In the genomic region with DNA sequence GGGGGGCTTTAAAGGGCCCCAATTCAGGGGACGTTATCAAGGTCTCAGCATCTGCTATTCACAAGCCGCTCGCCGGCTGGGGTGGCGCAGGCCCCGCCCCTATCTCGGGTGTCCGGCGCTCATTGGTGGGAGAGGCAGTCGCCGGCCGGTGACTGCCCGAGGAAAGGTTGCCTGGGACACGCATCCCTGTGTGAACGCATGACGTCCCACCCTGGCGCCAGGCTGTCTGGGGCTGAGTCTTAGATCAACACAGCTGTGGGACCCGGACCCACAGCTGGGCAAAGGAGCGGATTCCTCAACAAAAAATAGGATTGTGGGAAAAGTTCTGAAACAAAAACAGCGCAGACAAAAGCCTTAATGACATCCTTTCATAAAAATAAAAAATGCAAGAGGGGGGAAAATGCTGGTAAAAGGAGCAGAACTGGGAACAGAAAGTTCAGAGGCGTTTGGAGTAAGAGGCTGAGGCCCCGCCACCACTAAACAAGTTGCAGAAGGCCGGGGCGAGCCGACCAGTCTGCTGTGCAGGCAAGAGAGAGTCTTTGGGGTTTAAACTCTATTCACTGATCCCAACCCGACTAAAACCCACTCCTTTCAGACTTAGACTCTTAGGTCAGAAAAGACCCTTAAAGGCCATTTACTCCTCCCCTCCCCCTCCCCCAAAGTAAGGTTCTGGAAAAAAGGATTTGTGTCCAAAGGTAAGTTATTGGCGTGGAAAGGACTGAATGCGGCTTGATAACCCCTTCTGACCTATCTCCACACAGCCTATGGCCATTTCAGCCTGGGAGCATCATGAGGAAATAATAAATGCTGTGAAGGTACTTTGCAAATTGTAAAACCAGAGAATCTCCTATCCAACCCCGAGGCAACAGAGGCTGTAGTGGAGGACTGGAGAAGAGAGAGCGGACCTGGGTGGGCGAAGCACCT, we compare ENCODE assay signal across 8 mouse cellular contexts. TPM values are rescaled to one million over a fixed set of nuclear protein-coding genes. Genes with fewer than 3 reads are reported as not detected.
A peak's percentile ranks its signal among the peaks of the same experiment; 100 is the strongest.
DNase-seq lines count a peak whose midpoint lies in the region; ATAC-seq and TF ChIP-seq lines count a peak whose summit lies in the region.

No protein-coding gene starts in this region.

- no peaks in the 10 kb centered on the region for H3K36me3 ChIP-seq in forebrain, embryonic 16.5 days (ENCODE audit: control insufficient read depth, insufficient read depth)
- no peaks in the 10 kb centered on the region for H3K36me3 ChIP-seq in lung, postnatal 0 days (ENCODE audit: insufficient read depth, low read length)

- H3K4me3 ChIP-seq in brown adipose tissue, adult 24 weeks (ENCODE audit: insufficient read depth, low read depth, low read length), result peak overlapping the region; percentile 42
- H3K4me3 ChIP-seq in forebrain, embryonic 16.5 days (replicated peaks; ENCODE audit: low read length), result peak overlapping the region; percentile 32
- no peak overlapping the region for H3K4me3 ChIP-seq in lung, postnatal 0 days (ENCODE audit: low read depth, low read length)

- DNase-seq in ES-CJ7 (ENCODE audit: low read depth, low spot score), result peak; percentile 92
- peak; percentile 91 to 92 for DNase-seq in heart, postnatal 36 days
- peak; percentile 66 to 80 for DNase-seq in layer of hippocampus, adult 8-10 months (ENCODE audit: low spot score in 2 of 2)
- DNase-seq in lung, postnatal 0 days (ENCODE audit: low spot score), result peak; percentile 98
- peak; percentile 38 for DNase-seq in retina, adult 2 months (ENCODE audit: low read depth, low spot score)
- peak; percentile 87 to 94 for DNase-seq in urinary bladder, adult 18-20 months (ENCODE audit: low spot score in 2 of 2)

- H3K4me1 ChIP-seq in brown adipose tissue, adult 24 weeks (ENCODE audit: control insufficient read depth, insufficient read depth, insufficient read length, low read length), result peaks cover 29% of the 10 kb centered on the region
- peaks cover 47% of the 10 kb centered on the region for H3K4me1 ChIP-seq in forebrain, embryonic 16.5 days (replicated peaks; ENCODE audit: control insufficient read depth, insufficient read depth, low read length)
- peaks cover 38% of the 10 kb centered on the region for H3K4me1 ChIP-seq in lung, postnatal 0 days (ENCODE audit: insufficient read depth, low read depth, low read length)

- TF ChIP-seq EP300 in lung, postnatal 0 days (IDR thresholded peaks at IDR 0.05), result peak; percentile 89

- intact Hi-C loops in heart, postnatal 36 days (cut with DNase I), result loop anchor here (5.0 to 10.0 kb wide), 3 partner anchors 142 to 1344 kb away; a partner anchor contains a TSS

- peak overlapping the region; percentile 59 for H3K4me2 ChIP-seq in forebrain, embryonic 16.5 days (ENCODE audit: low read length)
- peak overlapping the region; percentile 44 for H3K4me2 ChIP-seq in lung, postnatal 0 days (replicated peaks; ENCODE audit: low read depth, low read length)

- peak overlapping the region; percentile 98 for H3K27ac ChIP-seq in brown adipose tissue, adult 24 weeks (replicated peaks; ENCODE audit: low read depth, low read length)
- peak overlapping the region; percentile 62 for H3K27ac ChIP-seq in forebrain, embryonic 16.5 days (ENCODE audit: low read length)
- H3K27ac ChIP-seq in lung, postnatal 0 days (ENCODE audit: low read length), result peak overlapping the region; percentile 97

- ATAC-seq in forebrain, embryonic 16.5 days, result peak; percentile 80
- ATAC-seq in lung, postnatal 0 days, result peak; percentile 83

- WGBS in forebrain, embryonic 16.5 days, result 8% methylated on average over 31 of the region's 31 CpGs
- WGBS in lung, postnatal 0 days, result 8% methylated on average over 31 of the region's 31 CpGs

- peaks cover 11% of the 10 kb centered on the region for H3K27me3 ChIP-seq in forebrain, embryonic 16.5 days (replicated peaks; ENCODE audit: control insufficient read depth, insufficient read depth, low read length)
- no peaks in the 10 kb centered on the region for H3K27me3 ChIP-seq in lung, postnatal 0 days (replicated peaks; ENCODE audit: insufficient read depth, low read length)

- no peak overlapping the region for H3K9ac ChIP-seq in forebrain, embryonic 16.5 days (replicated peaks; ENCODE audit: low read depth, low read length)
- H3K9ac ChIP-seq in lung, postnatal 0 days (replicated peaks; ENCODE audit: low read depth), result 0 out of 2 replicates have a peak overlapping the region, but pooled peaks have one; percentile 36

- peak; percentile 54 for TF ChIP-seq CTCF in lung, postnatal 0 days (IDR thresholded peaks at IDR 0.05)

- H3K9me3 ChIP-seq in forebrain, embryonic 16.5 days (ENCODE audit: control insufficient read depth, low read length), result no peaks in the 10 kb centered on the region
- H3K9me3 ChIP-seq in lung, postnatal 0 days (ENCODE audit: low read length), result no peaks in the 10 kb centered on the region

RNA-seq across cellular contexts. Expression of a gene that starts 2.7 kb away (rescaled TPM):
- 75.0 and 78.1 TPM in 2 replicates for polyA plus RNA-seq in brown adipose tissue, adult 24 weeks (2012; ENCODE audit: insufficient read depth, insufficient read length, missing spikeins)
- 85.1 and 102 TPM in 2 replicates for polyA plus RNA-seq in forebrain, embryonic 16.5 days (2015; fragmentation: Nextera tagmentation; extraction: Ambion mirVana)
- total RNA-seq in heart, postnatal 36 days (2021), result 10 to 100 TPM; 58.1 to 63.9 TPM
- total RNA-seq in layer of hippocampus, adult 8-10 months (2022), result 10 to 100 TPM; 40.5 to 59.5 (median 48.7) TPM
- polyA plus RNA-seq in lung, postnatal 0 days (2015; fragmentation: Nextera tagmentation; extraction: Ambion mirVana), result 430 and 477 TPM in 2 replicates

RNA-seq across cellular contexts. Expression of a gene that starts 31.6 kb away (rescaled TPM):
- polyA plus RNA-seq in brown adipose tissue, adult 24 weeks (2012; ENCODE audit: insufficient read depth, insufficient read length, missing spikeins), result 2.9 and 6.4 TPM in 2 replicates
- polyA plus RNA-seq in forebrain, embryonic 16.5 days (2015; fragmentation: Nextera tagmentation; extraction: Ambion mirVana), result 3.9 and 4.3 TPM in 2 replicates
- 1 to 10 TPM; 1.4 to 2.1 TPM for total RNA-seq in heart, postnatal 36 days (2021)
- 1 to 10 TPM in 2 of 4 experiments, under 1 TPM in 2; 0.57 to 1.2 (median 0.98) TPM for total RNA-seq in layer of hippocampus, adult 8-10 months (2022)
- polyA plus RNA-seq in lung, postnatal 0 days (2015; fragmentation: Nextera tagmentation; extraction: Ambion mirVana), result 17.8 and 19.1 TPM in 2 replicates

Comparison
In these comparisons a context has a peak if more than half of its experiments do, and no peak if none do; other contexts are left out.
1. DNase-seq: peak in every context shown above with its lines; median percentile 98 in lung, postnatal 0 days; 92 in ES-CJ7; 92 in heart, postnatal 36 days; 90 in urinary bladder, adult 18-20 months; 73 in layer of hippocampus, adult 8-10 months; 38 in retina, adult 2 months.